Mouse (Mus musculus) MEL (cell line): ENCODE measurements around the gene Anxa4. TPM values are rescaled to one million over a fixed set of nuclear protein-coding genes. Genes with fewer than 3 reads are reported as not detected.

ENCODE experiments used
- DNase-seq: peaks from one replicate; pipeline ENCODE4 v3.0.0; 2011; ENCODE audit warnings: low read depth, low spot score
- H3K27ac ChIP-seq: 2 replicates; pipeline ENCODE4 v1.5.1; 2012; ENCODE audit warnings: low read depth, mild to moderate bottlenecking, control low read depth, low read length, moderate library complexity; ENCODE audit not compliant: control insufficient read depth
- H3K27me3 ChIP-seq, 2 experiments: fragments of 150-350 bp in 1 of 2; sonication (generic) in 1 of 2; 2 replicates each; pipeline ENCODE4 v1.6.1; 2012; ENCODE audit warnings: low read length in 2 of 2, mild to moderate bottlenecking in 2 of 2, improper control_type of control experiment in 1 of 2, moderate library complexity in 1 of 2; ENCODE audit not compliant: insufficient read depth in 2 of 2, control insufficient read depth in 1 of 2
- H3K36me3 ChIP-seq, 2 experiments: 2 replicates each; pipeline ENCODE4 v1.6.1; 2012 to 2014; ENCODE audit warnings: low read length in 2 of 2, improper control_type of control experiment in 1 of 2, inconsistent platforms in 1 of 2, mild to moderate bottlenecking in 1 of 2; ENCODE audit not compliant: insufficient read depth in 2 of 2, control insufficient read depth in 1 of 2
- H3K4me1 ChIP-seq, 2 experiments: fragments of 150-350 bp in 1 of 2; sonication (generic) in 1 of 2; 2 replicates each; pipeline ENCODE4 v1.6.1; 2012; ENCODE audit warnings: low read length in 2 of 2, improper control_type of control experiment in 1 of 2, mild to moderate bottlenecking in 1 of 2; ENCODE audit not compliant: insufficient read depth in 2 of 2, control insufficient read depth in 1 of 2
- H3K4me3 ChIP-seq, 2 experiments: fragments of 150-350 bp in 1 of 2; sonication (generic) in 1 of 2; 2 replicates each; pipeline ENCODE4 v1.5.1; 2012; ENCODE audit warnings: low read depth in 2 of 2, low read length in 2 of 2, mild to moderate bottlenecking in 2 of 2, moderate library complexity in 2 of 2, control low read depth in 1 of 2, improper control_type of control experiment in 1 of 2; ENCODE audit not compliant: control insufficient read depth in 1 of 2, insufficient read depth in 1 of 2
- H3K79me2 ChIP-seq: 2 replicates; pipeline ENCODE4 v1.6.1; 2012; ENCODE audit warnings: mild to moderate bottlenecking, low read length, moderate library complexity; ENCODE audit not compliant: control insufficient read depth, poor library complexity, insufficient read depth
- H3K9ac ChIP-seq: 2 replicates; pipeline ENCODE4 v1.6.1; 2012; ENCODE audit warnings: low read depth, mild to moderate bottlenecking, control low read depth, low read length, moderate library complexity; ENCODE audit not compliant: control insufficient read depth, poor library complexity, severe bottlenecking
- H3K9me3 ChIP-seq: fragments of 150-350 bp; sonication (generic); replicated peaks from 2 replicates; pipeline ENCODE4 v1.6.1; 2012; ENCODE audit warnings: mild to moderate bottlenecking, low read length, improper control_type of control experiment, moderate library complexity; ENCODE audit not compliant: insufficient read depth
- CTCF ChIP-seq, 3 experiments: IDR thresholded peaks in 2 of 3; conservative IDR thresholded peaks in 1 of 3; 2 replicates each; pipeline ENCODE4 v1.5.1; 2011 to 2012; ENCODE audit warnings: low read length in 3 of 3, low read depth in 2 of 3, mild to moderate bottlenecking in 2 of 3, improper control_type of control experiment in 1 of 3, inconsistent platforms in 1 of 3, mixed read lengths in 1 of 3, moderate library complexity in 1 of 3; ENCODE audit not compliant: control insufficient read depth in 1 of 3, insufficient read depth in 1 of 3, poor library complexity in 1 of 3, severe bottlenecking in 1 of 3
- E2F4 ChIP-seq: IDR thresholded peaks from 2 replicates; pipeline ENCODE4 v1.6.1; 2011; ENCODE audit warnings: low read depth, low read length, improper control_type of control experiment, borderline replicate concordance
- ETS1 ChIP-seq: IDR thresholded peaks from 2 replicates; pipeline ENCODE4 v1.6.1; 2012; ENCODE audit warnings: low read depth, mild to moderate bottlenecking, inconsistent platforms, low read length, improper control_type of control experiment, moderate library complexity
- HCFC1 ChIP-seq: IDR thresholded peaks from 2 replicates; pipeline ENCODE4 v1.6.1; 2012; ENCODE audit warnings: low read depth, mild to moderate bottlenecking, inconsistent platforms, low read length, improper control_type of control experiment, moderate library complexity
- JUND ChIP-seq: IDR thresholded peaks from 2 replicates; pipeline ENCODE4 v1.6.1; 2011; ENCODE audit warnings: low read depth, mild to moderate bottlenecking, improper control_type of control experiment, low read length
- KAT2A ChIP-seq: conservative IDR thresholded peaks from 2 replicates; pipeline ENCODE4 v1.6.1; 2012; ENCODE audit warnings: low read depth, low read length, improper control_type of control experiment, inconsistent platforms
- MAX ChIP-seq: IDR thresholded peaks from 2 replicates; pipeline ENCODE4 v1.6.1; 2011; ENCODE audit warnings: low read length, improper control_type of control experiment
- MEF2A ChIP-seq: IDR thresholded peaks from 2 replicates; pipeline ENCODE4 v1.6.1; 2014; ENCODE audit warnings: low read depth, mild to moderate bottlenecking, inconsistent platforms, low read length, improper control_type of control experiment; ENCODE audit not compliant: poor library complexity, insufficient replicate concordance, severe bottlenecking; ENCODE audit errors: extremely low read depth
- MXI1 ChIP-seq: IDR thresholded peaks from 2 replicates; pipeline ENCODE4 v1.6.1; 2011; ENCODE audit warnings: mild to moderate bottlenecking, low read depth, low read length, improper control_type of control experiment
- MYB ChIP-seq: IDR thresholded peaks from 2 replicates; pipeline ENCODE4 v1.6.1; 2011; ENCODE audit warnings: mild to moderate bottlenecking, low read depth, low read length, improper control_type of control experiment
- MYC ChIP-seq: IDR thresholded peaks from 2 replicates; pipeline ENCODE4 v1.6.1; 2011; ENCODE audit warnings: low read depth, mild to moderate bottlenecking, low read length, improper control_type of control experiment, moderate library complexity
- NELFE ChIP-seq: IDR thresholded peaks from 2 replicates; pipeline ENCODE4 v1.6.1; 2011; ENCODE audit warnings: low read depth, low read length, improper control_type of control experiment
- NRF1 ChIP-seq: IDR thresholded peaks from 2 replicates; pipeline ENCODE4 v1.6.1; 2014; ENCODE audit warnings: low read depth, mild to moderate bottlenecking, inconsistent platforms, low read length, improper control_type of control experiment, moderate library complexity; ENCODE audit not compliant: poor library complexity, insufficient read depth, severe bottlenecking
- POLR2AphosphoS5 ChIP-seq: IDR thresholded peaks from 2 replicates; pipeline ENCODE4 v1.6.1; 2012; ENCODE audit warnings: low read depth, borderline replicate concordance, mild to moderate bottlenecking, inconsistent platforms, low read length, moderate library complexity, mixed read lengths
- RAD21 ChIP-seq: IDR thresholded peaks from 2 replicates; pipeline ENCODE4 v1.6.1; 2011; ENCODE audit warnings: mild to moderate bottlenecking, low read depth, low read length, improper control_type of control experiment
- SIN3A ChIP-seq: IDR thresholded peaks from 2 replicates; pipeline ENCODE4 v1.6.1; 2012; ENCODE audit warnings: low read length, improper control_type of control experiment, inconsistent platforms
- TBP ChIP-seq: IDR thresholded peaks from 2 replicates; pipeline ENCODE4 v1.8.0; 2011; ENCODE audit warnings: low read depth, low read length, improper control_type of control experiment
- TCF12 ChIP-seq: IDR thresholded peaks from 2 replicates; pipeline ENCODE4 v1.6.1; 2014; ENCODE audit warnings: low read depth, mild to moderate bottlenecking, inconsistent platforms, low read length, improper control_type of control experiment, moderate library complexity
- USF1 ChIP-seq: IDR thresholded peaks from 2 replicates; pipeline ENCODE4 v1.6.1; 2014; ENCODE audit warnings: low read depth, mild to moderate bottlenecking, inconsistent platforms, low read length, improper control_type of control experiment, moderate library complexity
- USF2 ChIP-seq, 2 experiments: IDR thresholded peaks; 2 replicates each; pipeline ENCODE4 v1.6.1; 2011 to 2012; ENCODE audit warnings: improper control_type of control experiment in 2 of 2, low read length in 2 of 2, borderline replicate concordance in 1 of 2, inconsistent platforms in 1 of 2, low read depth in 1 of 2, mild to moderate bottlenecking in 1 of 2; ENCODE audit not compliant: insufficient read depth in 1 of 2
- ZKSCAN1 ChIP-seq: IDR thresholded peaks from 2 replicates; pipeline ENCODE4 v1.6.1; 2012; ENCODE audit warnings: low read depth, mild to moderate bottlenecking, inconsistent platforms, low read length, improper control_type of control experiment, moderate library complexity
- ZMIZ1 ChIP-seq: IDR thresholded peaks from 2 replicates; pipeline ENCODE4 v1.6.1; 2012; ENCODE audit warnings: low read depth, mild to moderate bottlenecking, inconsistent platforms, low read length, improper control_type of control experiment, moderate library complexity
- polyA plus RNA-seq, 2 experiments: library from polyadenylated mRNA; stranded (reverse) in 1 of 2; unstranded in 1 of 2; fragments of >175 nt in 1 of 2; fragments of >200 nt in 1 of 2; gene quantifications; 2 replicates each; pipeline versions ENCODE4 v1.2.1 to v1.2.4; 2012; ENCODE audit warnings: low replicate concordance in 2 of 2, low read depth in 1 of 2; ENCODE audit not compliant: insufficient read length in 2 of 2, insufficient read depth in 1 of 2, missing spikeins in 1 of 2
- total RNA-seq: library from RNA; depleted of rRNA; stranded (reverse); fragments of 300-350 nt; gene quantifications from 2 replicates; pipeline ENCODE4 v1.2.3, GENCODE M21; 2012

The Anxa4 gene
- total and polyA plus RNA-seq, 3 experiments: 31.1 to 176 (median 53.6) TPM

DNA sequence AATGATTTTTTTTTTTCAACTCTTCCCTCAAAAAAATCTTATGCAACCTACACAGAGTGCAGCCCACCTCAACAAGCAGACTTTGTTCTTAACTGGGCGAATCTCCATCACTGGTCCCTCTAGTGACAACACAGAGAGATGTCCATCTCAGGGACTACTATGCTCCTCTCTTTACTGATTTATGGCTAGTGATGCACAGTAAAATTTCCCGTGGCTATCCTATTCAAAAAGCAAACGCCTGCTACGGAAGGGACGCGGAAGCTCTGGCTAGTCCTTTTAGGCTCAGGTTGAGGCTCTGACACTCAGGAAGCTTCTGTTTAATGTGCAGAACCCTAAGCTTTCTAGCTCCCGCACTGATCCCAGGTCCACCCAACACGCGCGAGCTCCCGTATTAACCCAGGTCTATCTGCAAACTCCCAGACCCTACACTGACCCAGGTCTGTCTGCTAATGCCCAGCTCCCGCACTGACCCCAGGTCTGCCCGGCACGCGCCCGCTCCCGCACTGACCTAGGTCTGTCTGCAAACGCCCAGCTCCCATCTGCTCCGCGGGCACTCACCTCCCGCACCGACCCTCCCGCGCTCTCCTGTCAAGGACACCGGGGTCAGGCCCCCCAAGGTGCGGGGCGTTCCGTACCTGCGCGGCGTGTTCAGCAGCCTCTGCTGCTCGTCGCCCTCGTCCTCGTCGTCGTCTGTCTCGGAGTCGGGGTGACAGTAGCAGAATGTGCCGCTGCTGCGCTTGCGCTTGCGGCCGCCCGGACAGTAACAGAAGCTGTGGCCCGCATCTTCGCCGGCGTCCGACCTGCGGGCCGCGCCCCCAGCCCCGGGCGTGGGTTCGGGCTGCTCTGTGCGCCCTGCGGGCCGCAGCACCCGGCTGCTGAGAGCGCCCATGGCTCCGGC, 60.9 kb downstream of the Anxa4 start:
- Histone ChIP-seq H3K9ac (peak overlapping the region; percentile 69), H3K36me3 (peaks cover 0 to 16% of the 10 kb centered on the region in 2 experiments; a peak in 2 of 4 replicates), H3K4me3 (peak overlapping the region; percentile 64 to 86), H3K79me2 (peaks cover 12% of the 10 kb centered on the region), H3K27me3 (no peaks in the 10 kb centered on the region), H3K27ac (peak overlapping the region; percentile 23), H3K9me3 (no peaks in the 10 kb centered on the region), H3K4me1 (peaks cover 0 to 16% of the 10 kb centered on the region in 2 experiments; a peak in 3 of 4 replicates)
- peak; percentile 54 for DNase-seq
- TF ChIP-seq MYB (0 out of 2 replicates have a peak, but pooled peaks have one; percentile 35), MAX (peak; percentile 51; the same call in 1 of the 2 replicates), HCFC1 (no peak), SIN3A (no peak), RAD21 (no peak), CTCF (IDR thresholded peaks at IDR 0.05 in 2 of 3, conservative IDR thresholded peaks at IDR 0.05 in 1 of 3; ENCODE audit: control insufficient read depth in 1 of 3, insufficient read depth in 1 of 3, low read depth in 2 of 3, low read length in 3 of 3, poor library complexity in 1 of 3, severe bottlenecking in 1 of 3) (no peak), POLR2AphosphoS5 (no peak), MEF2A (no peak), E2F4 (no peak)
- TF ChIP-seq, all 39 proteins: peak for 2

GRCm38 (mm10) chr6:86728711-86729110, 64.7 kb downstream of the Anxa4 start:
- Histone ChIP-seq H3K36me3 (peaks cover 4 to 7% of the 10 kb centered on the region in 2 experiments; a peak in 3 of 4 replicates), H3K4me1 (peaks cover 0 to 6% of the 10 kb centered on the region in 2 experiments; a peak in 2 of 4 replicates), H3K4me3 (no peak overlapping the region)
- no peak for TF ChIP-seq USF2 (IDR thresholded peaks at IDR 0.05; ENCODE audit: borderline replicate concordance in 1 of 2, insufficient read depth in 1 of 2, low read depth in 1 of 2, low read length in 2 of 2)
- no peak for TF ChIP-seq MAX
- no peak for TF ChIP-seq MYC
- no peak for TF ChIP-seq RAD21
- TF ChIP-seq MXI1: no peak
- TF ChIP-seq CTCF (IDR thresholded peaks at IDR 0.05 in 2 of 3, conservative IDR thresholded peaks at IDR 0.05 in 1 of 3; ENCODE audit: control insufficient read depth in 1 of 3, insufficient read depth in 1 of 3, low read depth in 2 of 3, low read length in 3 of 3, poor library complexity in 1 of 3, severe bottlenecking in 1 of 3): no peak
- no peak for TF ChIP-seq NELFE
- no peak for TF ChIP-seq ETS1
- TF ChIP-seq ZMIZ1: no peak
- no peak for TF ChIP-seq JUND
- no peak for TF ChIP-seq ZKSCAN1
- no peak for TF ChIP-seq NRF1
- no peak for TF ChIP-seq TBP
- no peak for TF ChIP-seq MYB
- TF ChIP-seq KAT2A: no peak
- no peak for TF ChIP-seq HCFC1
- no peak for TF ChIP-seq USF1
- TF ChIP-seq TCF12: no peak
- TF ChIP-seq, all 39 proteins: peak for 0
- peaks cover 12% of the 10 kb centered on the region for H3K79me2 ChIP-seq
- no peaks in the 10 kb centered on the region for H3K27me3 ChIP-seq
- H3K9me3 ChIP-seq: no peaks in the 10 kb centered on the region
- no peak for DNase-seq
- H3K9ac ChIP-seq: no peak overlapping the region
- H3K27ac ChIP-seq: no peak overlapping the region
